Mouse (Mus musculus) gastrocnemius, adult 2 months (tissue): ENCODE data around the gene Dct. TPM values are rescaled to one million over a fixed set of nuclear protein-coding genes. Genes with fewer than 3 reads are reported as not detected.

ENCODE experiments used
- DNase-seq: peaks from one replicate; pipeline ENCODE4 v3.0.0; 2022
- H3K27ac ChIP-seq: fragments of 200-600 bp; 2 replicates; pipeline ENCODE4 v1.8.1; 2022; ENCODE audit warnings: mild to moderate bottlenecking
- H3K4me3 ChIP-seq: fragments of 200-600 bp; 2 replicates; pipeline ENCODE4 v1.8.1; 2022; ENCODE audit warnings: mild to moderate bottlenecking, moderate library complexity
- CTCF ChIP-seq: fragments of 200-600 bp; IDR thresholded peaks from 2 replicates; pipeline ENCODE4 v1.8.1; 2022; ENCODE audit warnings: antibody characterized with exemption, mild to moderate bottlenecking, moderate library complexity
- intact Hi-C: fragments of 180-260 bp; cut with DNase I; formaldehyde crosslinking; loops from one replicate; pipeline ENCODE4 v1.15.1; 2025
- total RNA-seq, 2 experiments: library from RNA; stranded (reverse); gene quantifications; 2 replicates each; pipeline ENCODE4 v1.2.3; 2021

Gene Dct
- total RNA-seq, 2 experiments from 2014 or later = 0.56 to 0.59 TPM

- intact Hi-C loops = no loop called here
- TF ChIP-seq CTCF = no peak
- Histone ChIP-seq H3K27ac (no peak overlapping the region), H3K4me3 (no peak overlapping the region)
- DNase-seq = peak; percentile 31
These were observed 13.0 kb downstream of the Dct start for GRCm38 (mm10) chr14:118039074-118039473.

- intact Hi-C loops = no loop called here
- no peak overlapping the region for H3K27ac ChIP-seq
- TF ChIP-seq CTCF = peak; percentile 39; the same call in 1 of the 2 replicates
- DNase-seq = no peak
- no peak overlapping the region for H3K4me3 ChIP-seq
These were observed 24.5 kb downstream of the Dct start for GRCm38 (mm10) chr14:118027564-118027963.

GRCm38 (mm10) chr14:118021867-118022543, 30.0 kb downstream of the Dct start:
- intact Hi-C loops = no loop called here
- Histone ChIP-seq H3K27ac (no peak overlapping the region), H3K4me3 (no peak overlapping the region)
- DNase-seq = no peak
- TF ChIP-seq CTCF = no peak

GRCm38 (mm10) chr14:118019314-118019713, 32.7 kb downstream of the Dct start:
- intact Hi-C loops = no loop called here
- no peak for DNase-seq
- TF ChIP-seq CTCF = no peak
- Histone ChIP-seq H3K4me3 (no peak overlapping the region), H3K27ac (no peak overlapping the region)

- Histone ChIP-seq H3K27ac (no peak overlapping the region), H3K4me3 (no peak overlapping the region)
- intact Hi-C loops = no loop called here
- no peak for DNase-seq
- no peak for TF ChIP-seq CTCF
These were observed 38.8 kb downstream of the Dct start for GRCm38 (mm10) chr14:118013237-118013636.

GRCm38 (mm10) chr14:118009541-118009940, 42.5 kb downstream of the Dct start:
- intact Hi-C loops = no loop called here
- no peak overlapping the region for H3K27ac ChIP-seq
- TF ChIP-seq CTCF = no peak
- no peak for DNase-seq
- H3K4me3 ChIP-seq = no peak overlapping the region

GRCm38 (mm10) chr14:118005697-118006096, 46.3 kb downstream of the Dct start:
- H3K27ac ChIP-seq = no peak overlapping the region
- H3K4me3 ChIP-seq = no peak overlapping the region
- peak; percentile 67 for TF ChIP-seq CTCF
- intact Hi-C loops = loop anchor here (1.0 kb wide), 1 partner anchor 147 kb away; no protein-coding TSS in a partner anchor
- DNase-seq = peak; percentile 23

GRCm38 (mm10) chr14:118004434-118004833, 47.6 kb downstream of the Dct start:
- no peak overlapping the region for H3K27ac ChIP-seq
- H3K4me3 ChIP-seq = no peak overlapping the region
- no peak for DNase-seq
- intact Hi-C loops = no loop called here
- TF ChIP-seq CTCF = no peak

- TF ChIP-seq CTCF = no peak
- Histone ChIP-seq H3K4me3 (no peak overlapping the region), H3K27ac (no peak overlapping the region)
- intact Hi-C loops = no loop called here
- DNase-seq = no peak
These were observed 58.2 kb downstream of the Dct start for GRCm38 (mm10) chr14:117993845-117994244.

GRCm38 (mm10) chr14:117992600-117993256, 59.3 kb downstream of the Dct start:
- no peak overlapping the region for H3K27ac ChIP-seq

GRCm38 (mm10) chr14:117990203-117990602, 61.8 kb downstream of the Dct start:
- TF ChIP-seq CTCF = no peak
- intact Hi-C loops = no loop called here
- no peak for DNase-seq
- Histone ChIP-seq H3K27ac (no peak overlapping the region), H3K4me3 (no peak overlapping the region)

More at GRCm38 (mm10) chr14:117992600-117993256, 59.3 kb downstream of the Dct start:
- DNase-seq = no peak
- intact Hi-C loops = no loop called here
- TF ChIP-seq CTCF = no peak
- H3K4me3 ChIP-seq = no peak overlapping the region

GRCm38 (mm10) chr14:117988444-117988843, 63.6 kb downstream of the Dct start:
- no peak overlapping the region for H3K27ac ChIP-seq
- H3K4me3 ChIP-seq = no peak overlapping the region
- no peak for TF ChIP-seq CTCF
- no peak for DNase-seq
- intact Hi-C loops = no loop called here

- Histone ChIP-seq H3K4me3 (peak overlapping the region; percentile 16), H3K27ac (no peak overlapping the region)
- intact Hi-C loops = no loop called here
- TF ChIP-seq CTCF = no peak
- peak; percentile 76 for DNase-seq
These were observed 70.5 kb downstream of the Dct start for GRCm38 (mm10) chr14:117981532-117981931.

GRCm38 (mm10) chr14:117972576-117972975, 79.5 kb downstream of the Dct start:
- intact Hi-C loops = no loop called here
- DNase-seq = no peak
- no peak for TF ChIP-seq CTCF
- Histone ChIP-seq H3K27ac (no peak overlapping the region), H3K4me3 (no peak overlapping the region)

Other genes with a start within 250 kb of the Dct start
- gene Tgds, start 80.5 kb upstream of the Dct start, total RNA-seq = 1 to 10 TPM; 5.0 to 7.9 TPM
- 10 to 100 TPM; 29.3 to 32.8 TPM for gene Gpr180, start 84.9 kb upstream of the Dct start, total RNA-seq
- gene Sox21, start 184.8 kb upstream of the Dct start, total RNA-seq = not detected
- gene Gm9376, start 214.7 kb upstream of the Dct start, total RNA-seq = not detected